Mouse (Mus musculus) cerebellum, adult 2 months (tissue): ENCODE measurements around the gene Rabgap1l. TPM values are rescaled to one million over a fixed set of nuclear protein-coding genes. Genes with fewer than 3 reads are reported as not detected.

ENCODE experiments used
- DNase-seq, 2 experiments: peaks; one replicate each; pipeline ENCODE4 v3.0.0; 2021
- H3K27ac ChIP-seq: fragments of 200-500 bp; 2 replicates; pipeline ENCODE4 v1.5.1; 2012; ENCODE audit warnings: low read length, control low read depth, inconsistent platforms; ENCODE audit not compliant: insufficient read depth
- H3K27me3 ChIP-seq: fragments of 200-500 bp; 2 replicates; pipeline ENCODE4 v1.6.1; 2012; ENCODE audit warnings: inconsistent platforms, mild to moderate bottlenecking, low read length, moderate library complexity; ENCODE audit not compliant: control insufficient read depth, insufficient read depth
- H3K4me1 ChIP-seq: fragments of 200-500 bp; 2 replicates; pipeline ENCODE4 v1.6.1; 2011; ENCODE audit warnings: low read length; ENCODE audit not compliant: control insufficient read depth, insufficient read depth
- H3K4me3 ChIP-seq: fragments of 200-500 bp; replicated peaks from 2 replicates; pipeline ENCODE3; 2011; ENCODE audit warnings: mild to moderate bottlenecking, low read depth, low read length, control low read depth; ENCODE audit not compliant: insufficient read depth
- CTCF ChIP-seq: fragments of 200-500 bp; IDR thresholded peaks from 2 replicates; pipeline ENCODE4 v1.5.1; 2011; ENCODE audit warnings: low read depth, mild to moderate bottlenecking, control low read depth, low read length, moderate library complexity, borderline replicate concordance; ENCODE audit not compliant: insufficient read depth
- POLR2A ChIP-seq: fragments of 200-500 bp; IDR thresholded peaks from 2 replicates; pipeline ENCODE4 v1.6.1; 2011; ENCODE audit warnings: low read length, control low read depth, borderline replicate concordance; ENCODE audit not compliant: insufficient read depth
- WGBS: fragments of 180-500 bp; shearing (Covaris S2); methylation state at CpG from one replicate; pipeline ENCODE4 v1.1.7; 2018; 5-methylcytosine and 5-hydroxymethylcytosine counted together
- polyA plus RNA-seq: library from polyadenylated mRNA; depleted of rRNA; stranded (reverse); fragments of >200 nt; gene quantifications from 2 replicates; pipeline ENCODE4 v1.2.3, GENCODE M21; 2012

Gene Rabgap1l
- polyA plus RNA-seq, 1 experiment = 57.7 TPM

- no peak for DNase-seq
- Histone ChIP-seq H3K4me1 (no peaks in the 10 kb centered on the region), H3K27ac (no peak overlapping the region), H3K4me3 (no peak overlapping the region), H3K27me3 (no peaks in the 10 kb centered on the region)
- no peak for TF ChIP-seq CTCF
- TF ChIP-seq POLR2A = no peak
Observed at GRCm38 (mm10) chr1:160371696-160372095, 421.3 kb downstream of the Rabgap1l start.

DNA sequence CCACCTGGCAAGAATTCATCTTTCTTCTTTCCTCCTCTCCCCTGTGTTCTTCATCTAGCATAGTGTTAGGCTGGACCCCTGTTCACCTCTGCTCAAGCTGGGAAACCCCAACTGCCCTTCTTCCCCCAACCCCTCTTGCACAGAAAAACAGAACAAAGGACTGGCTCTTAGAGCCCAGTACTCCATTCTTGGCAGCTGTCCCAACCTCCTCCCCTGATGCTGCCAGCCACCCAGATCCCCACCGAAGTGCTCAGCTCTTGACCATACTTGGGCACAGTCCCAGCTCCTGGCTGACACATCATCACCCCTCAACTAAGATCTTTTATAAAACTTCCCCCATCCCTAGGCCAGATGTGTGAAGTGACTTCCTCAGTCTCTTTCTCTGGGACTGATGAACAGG, 422.5 kb downstream of the Rabgap1l start:
- H3K27ac ChIP-seq = no peak overlapping the region
- H3K27me3 ChIP-seq = no peaks in the 10 kb centered on the region
- 23% methylated on average over 1 of the region's 1 CpGs for WGBS
- DNase-seq = peak in 1 of 2 experiments; percentile 18
- TF ChIP-seq POLR2A = no peak
- no peak for TF ChIP-seq CTCF
- H3K4me3 ChIP-seq = no peak overlapping the region
- no peaks in the 10 kb centered on the region for H3K4me1 ChIP-seq

- no peak for DNase-seq
- H3K4me1 ChIP-seq = no peaks in the 10 kb centered on the region
- H3K27ac ChIP-seq = no peak overlapping the region
- no peaks in the 10 kb centered on the region for H3K27me3 ChIP-seq
- TF ChIP-seq CTCF = no peak
- TF ChIP-seq POLR2A = no peak
- no peak overlapping the region for H3K4me3 ChIP-seq
- 70% methylated on average over 3 of the region's 3 CpGs for WGBS
Observed at GRCm38 (mm10) chr1:160366615-160367014, 426.4 kb downstream of the Rabgap1l start.

- no peaks in the 10 kb centered on the region for H3K27me3 ChIP-seq
- TF ChIP-seq POLR2A = no peak
- no peak overlapping the region for H3K27ac ChIP-seq
- DNase-seq = no peak
- no peak overlapping the region for H3K4me3 ChIP-seq
- no peaks in the 10 kb centered on the region for H3K4me1 ChIP-seq
Observed at GRCm38 (mm10) chr1:160357268-160357667, 435.7 kb downstream of the Rabgap1l start.

- no peak for DNase-seq
- 91% methylated on average over 6 of the region's 6 CpGs for WGBS
- TF ChIP-seq POLR2A = no peak
- no peak for TF ChIP-seq CTCF
Observed at GRCm38 (mm10) chr1:160353732-160354455, 439.1 kb downstream of the Rabgap1l start.

GRCm38 (mm10) chr1:160352309-160352708, 440.7 kb downstream of the Rabgap1l start:
- TF ChIP-seq POLR2A = no peak
- TF ChIP-seq CTCF = no peak
- WGBS = 3% methylated on average over 4 of the region's 4 CpGs
- peak overlapping the region; percentile 78; the same call in 1 of the 2 replicates for H3K27ac ChIP-seq
- peak overlapping the region; percentile 71 for H3K4me3 ChIP-seq
- H3K4me1 ChIP-seq = peaks cover 3% of the 10 kb centered on the region; the same call in 1 of the 2 replicates
- H3K27me3 ChIP-seq = no peaks in the 10 kb centered on the region
- DNase-seq = no peak

More at GRCm38 (mm10) chr1:160353732-160354455, 439.1 kb downstream of the Rabgap1l start:
- Histone ChIP-seq H3K4me3 (no peak overlapping the region), H3K27me3 (no peaks in the 10 kb centered on the region), H3K4me1 (no peaks in the 10 kb centered on the region; the same call in 1 of the 2 replicates), H3K27ac (no peak overlapping the region)

GRCm38 (mm10) chr1:160351880-160352234, 441.2 kb downstream of the Rabgap1l start:
- H3K27ac ChIP-seq = peak overlapping the region; percentile 78

GRCm38 (mm10) chr1:160351146-160351879, 441.7 kb downstream of the Rabgap1l start:
- WGBS = 1% methylated on average over 11 of the region's 13 CpGs

More at GRCm38 (mm10) chr1:160351880-160352234, 441.2 kb downstream of the Rabgap1l start:
- TF ChIP-seq POLR2A = peak; percentile 78; the same call in 1 of the 2 replicates
- no peak for TF ChIP-seq CTCF
- Histone ChIP-seq H3K27me3 (no peaks in the 10 kb centered on the region), H3K4me1 (peaks cover 3% of the 10 kb centered on the region; the same call in 1 of the 2 replicates), H3K4me3 (peak overlapping the region; percentile 71)
- 2% methylated on average over 10 of the region's 10 CpGs for WGBS
- peak; percentile 84 to 86 for DNase-seq

More at GRCm38 (mm10) chr1:160351146-160351879, 441.7 kb downstream of the Rabgap1l start:
- TF ChIP-seq POLR2A (no peak), CTCF (no peak)
- peak; percentile 55 to 73 for DNase-seq
- no peaks in the 10 kb centered on the region for H3K27me3 ChIP-seq
- peak overlapping the region; percentile 78 for H3K27ac ChIP-seq
- peak overlapping the region; percentile 71 for H3K4me3 ChIP-seq
- H3K4me1 ChIP-seq = peaks cover 3% of the 10 kb centered on the region; the same call in 1 of the 2 replicates
